Mouse (Mus musculus) v-Abl transformed pro-B cells (cell line): ENCODE results near the gene Schip1.

Source experiments
- in situ Hi-C, 2 experiments: fragments of 400-800 bp; cut with MboI; formaldehyde crosslinking; loops; one replicate each; pipeline ENCODE4 v1.15.1; 2025; ENCODE audit not compliant: unreplicated experiment in 2 of 2

Schip1 gene

DNA sequence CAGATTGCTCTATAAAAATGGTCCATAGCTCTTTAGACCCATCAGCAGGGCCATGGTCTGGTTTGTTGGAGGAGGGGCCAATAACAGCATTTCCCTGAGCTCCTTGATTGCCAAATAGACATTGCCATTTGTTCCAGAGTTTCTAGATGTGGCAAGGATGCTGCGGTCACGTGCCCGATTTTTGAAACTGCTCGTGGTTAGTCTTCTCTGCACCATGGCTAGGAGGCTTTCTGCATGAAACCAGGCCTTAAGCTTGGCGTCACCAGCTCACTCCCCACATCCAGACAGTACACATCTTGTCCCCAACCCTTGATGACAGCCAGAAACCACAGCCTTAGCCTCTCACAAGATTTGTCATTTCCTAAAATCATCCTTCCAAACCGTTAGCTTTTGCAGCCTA is 559.9 kb downstream of the Schip1 start:
- in situ Hi-C loops = loop anchor here (5.0 to 25.0 kb wide), 5 partner anchors 333 to 1288 kb away; partner anchors contain the start of gene Schip1 (in 2 of the 2)

DNA sequence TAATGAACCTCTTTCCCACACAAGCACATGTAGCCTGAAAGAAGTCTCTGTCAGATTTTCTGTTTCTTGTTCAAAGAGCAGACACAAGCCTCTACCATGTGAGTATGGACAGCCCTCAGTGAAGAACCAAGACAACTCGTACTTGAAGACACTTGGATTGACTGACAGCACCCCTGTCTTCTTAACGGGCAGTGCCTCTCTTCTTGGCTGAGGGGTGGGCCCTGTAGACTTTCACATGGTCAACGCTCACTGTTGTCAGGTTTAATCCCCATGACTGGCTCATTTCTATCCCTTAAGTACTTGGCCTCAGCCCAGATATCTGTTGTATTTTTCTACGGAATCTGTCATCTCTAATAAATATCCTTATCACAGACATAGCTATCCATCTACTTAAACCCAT is 565.7 kb downstream of the Schip1 start:
- in situ Hi-C loops = no loop called here

- in situ Hi-C loops = no loop called here
Observed at GRCm38 (mm10) chr3:68630821-68631220, 566.2 kb downstream of the Schip1 start.

- in situ Hi-C loops = no loop called here
Observed at GRCm38 (mm10) chr3:68632714-68633113, 568.1 kb downstream of the Schip1 start.

GRCm38 (mm10) chr3:68633577-68633976 is 569.0 kb downstream of the Schip1 start:
- in situ Hi-C loops = no loop called here

- in situ Hi-C loops = no loop called here
Observed at GRCm38 (mm10) chr3:68637960-68638359, 573.4 kb downstream of the Schip1 start.

- in situ Hi-C loops = no loop called here
Observed at GRCm38 (mm10) chr3:68638703-68639102, 574.1 kb downstream of the Schip1 start.

GRCm38 (mm10) chr3:68642935-68643334 is 578.3 kb downstream of the Schip1 start:
- in situ Hi-C loops = loop anchor here in 1 of 2 experiments (10.0 kb wide), 2 partner anchors 62 to 312 kb away; no protein-coding TSS in a partner anchor

DNA sequence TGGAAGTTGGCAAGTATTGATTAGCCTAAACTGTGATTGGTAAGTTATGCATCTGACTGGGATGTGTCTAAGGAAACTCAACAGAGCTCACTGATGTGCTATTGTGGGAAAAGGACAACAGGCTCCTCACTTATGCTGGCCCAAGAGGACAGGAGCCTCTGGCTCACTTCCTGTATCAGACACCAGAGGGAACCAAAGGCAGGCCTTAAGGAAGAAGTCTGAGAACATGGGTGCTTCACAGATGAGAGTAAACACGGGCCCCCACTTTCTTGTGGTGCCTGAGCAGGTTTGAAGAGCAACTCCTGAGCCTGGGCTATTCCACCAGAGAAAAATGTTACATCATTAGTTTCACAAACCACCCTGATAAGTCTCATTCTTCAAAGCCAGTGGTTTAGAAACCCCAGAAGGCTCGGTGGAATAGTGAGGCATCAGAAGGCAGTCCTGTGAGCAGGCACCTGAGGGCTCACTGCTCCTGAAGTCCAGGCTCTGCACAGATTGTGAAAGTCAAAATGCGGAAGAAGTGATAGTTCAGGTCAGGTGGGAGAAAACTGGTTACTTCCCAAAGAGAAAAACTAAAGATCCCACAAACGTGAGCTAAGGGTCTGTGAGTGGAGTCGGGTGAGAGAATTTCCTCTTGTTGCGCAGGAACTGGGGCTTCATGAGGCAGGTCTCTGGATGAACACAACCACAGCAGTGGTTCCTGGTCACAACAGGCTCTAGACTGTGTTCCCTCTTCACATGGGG is 582.0 kb downstream of the Schip1 start:
- in situ Hi-C loops = loop anchor here in 1 of 2 experiments (10.0 kb wide), 2 partner anchors 58 to 308 kb away; no protein-coding TSS in a partner anchor

DNA sequence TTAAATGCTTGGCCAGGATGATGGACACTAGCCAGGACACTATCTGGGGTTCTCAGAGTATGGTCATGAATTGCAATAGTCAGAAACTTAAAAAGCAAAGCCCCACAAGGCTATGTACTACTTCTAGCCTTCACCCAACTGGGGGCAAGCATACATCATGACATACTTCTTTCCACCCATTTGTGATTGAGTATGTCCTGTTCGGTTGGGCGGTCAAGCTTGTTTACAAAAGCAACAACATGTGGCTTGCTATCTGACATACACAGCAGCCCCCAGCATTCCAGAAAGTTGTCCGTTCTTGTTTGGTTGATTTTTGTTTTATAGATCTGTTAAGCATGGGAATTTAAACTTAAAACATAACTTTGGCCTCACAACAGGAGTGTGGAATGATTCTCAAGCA is 582.7 kb downstream of the Schip1 start:
- in situ Hi-C loops = loop anchor here in 1 of 2 experiments (10.0 kb wide), 2 partner anchors 58 to 308 kb away; no protein-coding TSS in a partner anchor

DNA sequence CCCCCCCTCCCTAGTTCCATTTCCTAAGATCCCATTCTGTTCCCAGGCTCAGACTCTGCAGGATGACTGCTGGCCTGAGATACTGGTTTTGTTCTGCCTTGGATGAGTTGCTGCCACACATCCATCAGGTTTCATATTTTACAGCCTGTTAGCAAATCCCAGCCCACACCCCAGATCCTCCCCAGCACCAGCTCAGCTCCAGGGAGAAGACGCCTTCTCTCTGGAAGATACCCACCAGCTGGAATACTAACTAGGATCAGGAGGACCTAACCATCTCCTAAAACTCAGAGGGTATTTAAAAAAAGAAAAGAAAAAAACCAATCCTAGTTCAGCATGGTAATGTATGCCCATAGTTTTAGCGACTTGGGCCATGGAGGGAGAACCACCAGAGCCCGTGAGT is 585.6 kb downstream of the Schip1 start:
- in situ Hi-C loops = loop anchor here in 1 of 2 experiments (5.0 kb wide), 1 partner anchor 42 kb away; the partner anchor contains the start of gene Il12a

- in situ Hi-C loops = no loop called here
Observed at GRCm38 (mm10) chr3:68656607-68657352, 592.2 kb downstream of the Schip1 start.

DNA sequence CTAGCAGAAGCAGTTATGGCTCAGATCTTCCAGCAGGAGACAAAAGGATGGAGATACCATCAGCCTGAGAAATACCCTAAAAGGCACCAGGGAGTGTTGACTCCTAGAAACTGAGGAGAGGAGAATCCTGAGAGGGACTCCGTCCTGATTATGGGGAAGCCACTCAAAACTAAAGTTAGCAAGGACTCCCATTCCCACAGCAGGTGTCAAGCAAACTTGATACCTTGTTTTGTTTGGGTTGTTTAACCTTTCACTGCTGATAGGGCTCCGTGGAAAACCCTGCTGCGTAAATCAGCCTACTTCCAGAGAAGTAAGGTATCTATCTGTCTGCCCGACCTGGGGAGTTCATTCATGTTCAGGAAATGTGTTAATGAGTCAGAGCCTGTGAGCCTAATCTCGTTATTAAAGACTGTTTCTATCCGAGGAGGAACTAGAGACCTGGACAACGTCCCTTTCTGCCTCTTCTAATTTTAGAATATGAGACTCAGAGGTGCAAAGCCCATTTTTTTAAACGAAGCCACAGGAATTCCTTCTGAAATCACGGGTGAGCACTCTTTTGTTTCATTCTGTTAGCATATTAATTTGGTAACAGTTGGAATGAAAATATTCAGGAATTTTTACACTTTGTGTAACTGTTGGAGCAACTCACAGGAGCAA is 593.1 kb downstream of the Schip1 start:
- in situ Hi-C loops = no loop called here

DNA sequence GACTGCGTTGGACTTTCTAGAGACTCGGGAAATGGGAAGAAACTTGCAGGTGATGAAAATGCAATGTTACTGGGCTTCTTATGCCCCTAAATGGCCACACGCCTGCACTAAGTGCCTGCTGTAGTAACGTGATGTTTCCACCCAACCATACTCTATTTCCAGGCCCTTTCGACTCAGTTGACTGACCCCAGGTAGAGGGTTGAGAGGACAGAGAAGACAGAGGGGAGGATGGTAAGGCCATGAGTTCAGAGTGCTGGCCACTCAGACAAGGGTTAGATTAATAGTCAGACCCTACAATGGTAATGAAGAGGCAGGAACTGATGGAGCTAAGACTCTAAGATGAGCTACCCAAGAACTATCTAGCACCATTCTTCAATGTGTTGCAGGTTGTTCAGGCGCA is 595.4 kb downstream of the Schip1 start:
- in situ Hi-C loops = no loop called here

DNA sequence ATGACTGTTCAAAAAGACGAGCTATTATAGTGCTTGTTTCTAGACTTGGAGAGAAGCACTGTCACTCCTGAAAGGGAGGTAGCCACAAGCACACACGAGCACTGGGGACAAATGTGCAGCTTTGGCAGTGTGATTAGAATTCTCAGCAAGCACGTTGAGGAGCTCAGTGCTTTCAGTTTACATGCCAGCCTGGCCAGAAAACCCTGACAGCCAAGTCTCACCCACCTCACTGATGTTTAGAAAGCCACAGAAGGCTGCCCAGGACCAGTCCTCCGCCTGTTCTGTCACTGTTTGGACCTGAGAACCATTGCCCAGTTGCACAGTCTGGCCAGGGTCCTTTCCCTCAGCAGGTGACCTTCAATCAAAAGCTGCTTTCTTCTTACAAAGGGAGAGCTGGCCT is 595.9 kb downstream of the Schip1 start:
- in situ Hi-C loops = no loop called here

DNA sequence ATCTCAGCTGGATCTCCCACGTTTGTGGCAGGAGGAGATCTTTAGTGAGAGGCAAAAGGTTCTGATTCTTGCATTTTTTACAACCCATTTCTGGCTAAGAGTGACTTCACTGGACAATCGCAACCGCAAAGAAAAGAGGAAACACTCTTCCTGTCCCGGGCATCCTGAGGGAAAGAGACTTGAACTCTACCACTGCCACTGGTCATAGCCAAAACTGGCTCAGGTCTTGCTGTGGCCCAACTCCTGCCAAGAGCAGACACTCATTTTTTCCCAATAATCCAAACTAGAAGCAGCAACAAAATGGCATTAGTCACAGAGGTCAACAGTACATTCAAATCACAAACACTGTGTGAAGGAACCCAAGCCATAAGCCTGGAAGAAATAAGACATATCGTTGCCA is 597.8 kb downstream of the Schip1 start:
- in situ Hi-C loops = no loop called here

DNA sequence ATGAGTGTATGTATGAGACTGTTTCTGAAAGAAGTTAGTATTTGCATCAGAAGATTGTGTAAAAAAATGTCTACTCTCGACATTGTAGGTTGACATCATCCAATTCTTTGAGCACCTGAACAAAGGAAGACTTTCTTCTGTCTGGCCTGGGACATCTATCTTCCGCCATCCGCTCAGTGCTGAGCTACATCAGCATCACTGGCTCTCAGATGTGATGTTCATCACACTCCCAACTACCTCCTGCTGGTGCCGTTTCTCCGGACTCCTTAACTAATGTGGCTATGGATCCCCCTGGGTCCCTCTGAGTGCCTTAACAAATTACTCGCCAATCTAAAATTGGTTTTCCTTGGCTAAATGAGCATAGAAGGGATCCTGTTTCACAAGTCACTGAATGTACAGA is 599.7 kb downstream of the Schip1 start:
- in situ Hi-C loops = no loop called here

GRCm38 (mm10) chr3:68666377-68666776 is 601.8 kb downstream of the Schip1 start:
- in situ Hi-C loops = no loop called here

DNA sequence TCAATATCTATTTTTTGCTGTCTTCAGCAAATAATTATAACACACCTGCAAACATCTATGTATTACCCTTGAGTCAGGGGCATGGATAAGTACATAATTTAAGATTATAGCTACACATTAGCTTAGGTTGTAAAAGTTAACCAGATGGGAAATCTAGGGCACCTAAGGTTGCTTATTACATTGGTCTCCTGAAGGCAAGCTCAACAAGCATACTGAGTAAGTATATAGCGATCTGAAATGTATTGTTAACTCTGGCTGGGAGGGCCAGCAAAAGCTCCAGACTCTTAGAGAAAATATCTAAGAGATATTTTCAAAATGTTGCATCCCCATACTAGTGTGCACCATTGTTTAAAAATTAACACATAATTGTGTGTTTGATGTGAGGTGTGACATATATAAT is 603.2 kb downstream of the Schip1 start:
- in situ Hi-C loops = no loop called here

GRCm38 (mm10) chr3:68669418-68669974 is 604.9 kb downstream of the Schip1 start:
- in situ Hi-C loops = no loop called here

DNA sequence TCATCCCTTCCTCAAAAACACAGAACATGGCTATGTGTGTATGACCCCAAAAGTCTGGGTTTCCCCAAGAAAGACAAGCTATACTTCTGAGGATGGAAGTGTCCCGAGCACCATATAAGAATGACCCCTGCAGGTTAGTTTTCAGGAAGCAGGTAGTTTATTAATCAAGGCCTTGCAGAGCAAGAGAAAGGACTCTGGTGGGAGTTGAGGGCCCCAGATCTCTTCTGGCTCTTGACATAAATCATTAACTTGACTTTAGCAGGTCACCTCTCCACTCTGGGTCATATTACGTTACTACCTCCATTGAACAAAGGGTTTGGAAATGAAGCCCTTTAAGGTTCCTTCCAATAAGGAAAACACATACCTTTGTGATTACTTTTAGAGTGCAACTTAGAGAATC is 610.1 kb downstream of the Schip1 start:
- in situ Hi-C loops = loop anchor here in 1 of 2 experiments (25.0 kb wide), 2 partner anchors 1187 to 1687 kb away; partner anchors contain the start of genes Rsrc1 and Shox2
